Mouse (Mus musculus) urinary bladder, postnatal 25 days (tissue): ENCODE results near the gene Cnot3.
A peak's percentile ranks its signal among the peaks of the same experiment; 100 is the strongest.
"Not testable (repeated sequence)": the region's sequence is repeated elsewhere in the genome, so short reads cannot be mapped to it uniquely, and the experiment has no call there.

Source experiments
- DNase-seq: peaks from one replicate; pipeline ENCODE4 v3.0.0; 2022; ENCODE audit warnings: low spot score

Gene Cnot3

DNA sequence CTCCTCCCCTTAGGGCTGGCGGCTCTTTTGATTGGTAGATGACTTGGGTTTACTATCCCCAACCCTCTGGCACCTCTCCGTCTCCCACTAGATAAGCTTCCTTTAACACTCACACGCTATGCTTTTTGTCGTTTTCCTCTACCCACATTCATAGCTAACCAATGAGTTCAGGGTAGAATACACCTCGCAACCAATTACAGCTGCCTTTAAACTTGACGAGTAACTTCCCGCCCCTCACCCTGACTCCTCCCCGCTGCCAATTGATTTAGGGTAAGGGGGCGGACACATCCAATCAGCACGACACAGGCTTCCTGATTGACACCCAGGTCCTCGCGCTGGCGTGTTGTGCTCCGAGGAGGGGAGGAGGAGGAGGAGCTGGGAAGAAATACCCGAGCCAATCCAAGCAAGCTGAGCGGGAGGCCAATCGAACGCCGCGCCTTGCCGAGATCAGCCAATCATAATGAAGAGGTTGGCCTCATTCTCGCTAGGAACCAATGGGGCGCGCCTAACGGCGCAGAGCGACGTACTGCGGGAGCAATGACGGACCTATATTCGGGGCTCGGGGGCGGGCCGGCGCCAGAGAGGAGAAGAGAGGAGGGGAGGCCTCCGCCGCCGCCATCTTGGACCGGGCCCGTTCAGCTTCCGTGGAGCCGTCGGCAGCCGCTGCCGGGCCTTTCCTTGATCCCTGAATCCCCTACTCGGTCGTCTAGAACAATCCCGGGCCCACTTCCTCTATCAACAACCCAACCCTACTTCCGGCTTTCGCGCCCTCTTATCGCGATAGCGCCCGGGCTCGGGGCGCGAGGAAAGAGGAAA is at the start of gene Cnot3:
Gene Cnot3 (plus strand): TSS at position 597 of the 816 bp plus-strand sequence.
- DNase-seq, result peak; percentile 88

DNA sequence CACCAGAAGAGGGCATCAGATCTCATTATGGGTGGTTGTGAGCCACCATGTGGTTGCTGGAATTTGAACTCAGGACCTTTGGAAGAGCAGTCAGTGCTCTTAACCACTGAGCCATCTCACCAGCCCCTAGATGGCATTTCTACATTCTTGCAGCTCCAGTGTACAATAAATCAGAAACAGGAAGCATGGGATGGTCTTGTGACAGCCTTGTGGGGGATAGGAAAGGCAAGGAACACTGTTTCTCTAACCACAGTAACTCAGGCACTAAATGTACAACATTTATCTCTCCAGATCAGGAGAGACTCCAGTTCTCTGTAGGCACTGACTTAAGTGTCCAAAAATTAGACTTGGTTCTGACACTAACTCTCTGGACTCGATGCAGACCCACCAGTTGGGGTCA is 47.3 kb upstream of the Cnot3 start:
- not testable (repeated sequence) for DNase-seq

DNA sequence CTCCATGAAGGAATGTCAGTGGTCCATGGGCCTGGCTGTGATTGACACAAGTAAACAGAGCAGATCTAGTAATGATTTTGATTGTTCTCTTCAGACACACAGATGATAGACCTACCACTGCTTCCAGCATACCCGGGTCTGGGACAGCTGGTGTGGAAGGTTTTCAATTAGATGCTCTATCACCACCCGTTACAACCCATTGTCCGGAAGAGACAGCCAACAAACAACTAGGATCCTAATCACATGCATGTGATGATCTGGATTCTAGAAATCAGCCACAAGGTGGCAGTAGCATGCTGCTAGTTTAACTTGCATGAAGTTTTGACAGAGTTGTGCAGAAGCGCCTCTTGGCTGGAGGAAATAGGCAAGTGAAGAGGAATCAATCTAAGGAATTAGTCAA is 43.9 kb upstream of the Cnot3 start:
- peak; percentile 53 for DNase-seq

DNA sequence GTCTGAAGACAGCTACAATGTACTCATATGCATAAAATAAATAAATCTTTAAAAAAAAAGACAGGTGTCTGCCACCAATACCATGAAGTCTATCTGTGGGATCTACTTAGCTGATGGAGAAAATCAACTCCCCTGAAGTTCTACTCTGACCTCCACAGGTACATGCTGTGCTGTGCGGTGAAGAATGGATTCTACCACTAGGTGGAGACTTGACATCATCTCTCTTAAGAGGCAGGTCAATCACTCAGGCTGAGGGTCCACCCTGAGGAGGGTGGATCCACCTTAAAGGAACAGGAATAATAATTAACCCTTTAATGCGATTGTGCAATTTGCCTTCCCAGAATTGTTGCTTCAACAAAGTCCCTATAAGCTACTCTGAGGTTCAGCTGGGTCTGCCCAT is 38.3 kb upstream of the Cnot3 start:
- no peak for DNase-seq

DNA sequence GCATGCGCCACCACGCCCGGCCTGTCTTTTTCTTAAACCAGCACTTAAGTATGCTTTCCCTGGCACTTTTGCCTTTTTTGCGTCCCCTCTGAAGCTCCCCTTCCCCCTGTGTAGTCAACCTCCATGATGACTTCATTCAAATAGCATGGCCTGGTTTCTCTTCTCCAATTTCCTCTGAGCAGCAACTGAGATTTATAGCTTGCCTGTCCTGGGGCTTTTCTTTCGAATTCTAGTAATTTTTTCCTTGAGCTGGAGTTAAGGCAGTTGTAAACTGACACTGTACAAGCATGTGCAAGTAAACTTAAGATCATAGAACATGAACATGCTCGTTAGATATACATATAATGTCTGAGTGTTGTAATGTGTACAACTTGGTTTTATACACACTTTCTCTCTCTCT is 37.7 kb upstream of the Cnot3 start:
- no peak for DNase-seq

GRCm38 (mm10) chr7:3608668-3609067 is 36.4 kb upstream of the Cnot3 start:
- no peak for DNase-seq

GRCm38 (mm10) chr7:3609082-3609481 is 36.0 kb upstream of the Cnot3 start:
- no peak for DNase-seq

- DNase-seq, result no peak
These were observed 34.6 kb upstream of the Cnot3 start for GRCm38 (mm10) chr7:3610437-3610836.

- no peak for DNase-seq
These were observed 34.1 kb upstream of the Cnot3 start for GRCm38 (mm10) chr7:3611006-3611405.

DNA sequence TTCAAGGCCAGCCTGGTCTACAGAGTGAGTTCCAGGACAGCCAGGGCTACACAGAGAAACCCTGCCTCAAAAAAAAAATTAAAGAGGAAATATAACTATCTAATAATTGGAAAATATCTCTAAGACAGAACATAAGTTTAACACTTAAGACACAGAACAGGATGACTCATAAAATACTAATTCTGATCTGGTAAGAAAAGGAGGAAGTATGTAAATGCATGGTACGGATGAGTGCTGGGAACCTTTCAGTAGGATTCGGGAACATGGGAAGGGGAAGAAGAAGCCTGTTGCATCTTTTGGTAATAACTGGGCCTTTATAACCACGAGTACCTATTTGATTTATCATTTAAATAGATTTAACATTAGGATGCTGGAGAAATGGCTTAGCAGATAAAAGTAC is 31.0 kb upstream of the Cnot3 start:
- no peak for DNase-seq

GRCm38 (mm10) chr7:3616057-3616388 is 29.0 kb upstream of the Cnot3 start, which contains the start of gene Oscar:
Gene Oscar, minus strand, starts transcription at chr7:3616157.
- DNase-seq, result no peak

- DNase-seq, result no peak
These were observed 28.5 kb upstream of the Cnot3 start for GRCm38 (mm10) chr7:3616389-3617241.

DNA sequence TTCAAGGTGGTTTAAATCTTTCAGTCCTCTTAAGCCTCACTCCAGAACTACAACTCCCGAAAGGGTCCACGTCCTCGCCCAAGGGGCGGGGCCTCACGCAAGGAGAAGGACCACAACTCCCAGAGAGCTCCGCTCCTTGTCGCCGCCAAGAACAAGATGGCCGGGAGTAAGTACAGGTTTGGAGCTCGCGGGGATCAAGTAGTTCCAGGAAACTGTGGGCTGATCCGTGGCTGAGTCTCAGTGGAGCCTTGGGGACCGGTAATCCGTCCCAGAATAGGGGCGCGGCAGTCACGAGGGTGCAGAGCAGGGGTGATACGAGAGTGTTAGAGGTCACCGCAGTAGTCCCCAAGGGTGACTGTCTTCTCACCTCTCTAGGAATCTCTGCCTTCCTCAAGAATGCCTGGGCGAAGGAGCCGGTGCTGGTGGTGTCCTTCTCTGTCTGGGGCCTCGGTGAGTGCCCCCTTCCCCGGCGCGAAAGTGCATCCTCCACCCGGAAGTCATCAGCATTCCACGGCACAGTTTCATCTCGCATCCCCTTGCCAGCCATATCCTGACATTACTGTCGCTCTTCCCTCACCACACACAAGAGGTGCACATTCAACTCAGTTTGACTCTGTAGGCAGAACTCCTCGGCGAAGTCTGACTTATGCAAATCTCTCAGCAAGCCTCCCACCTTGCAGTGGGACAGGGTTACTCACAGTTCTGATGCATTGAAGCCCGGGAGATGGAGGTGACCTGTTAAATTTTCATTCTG is 27.6 kb upstream of the Cnot3 start, which contains the start of gene Ndufa3:
Gene Ndufa3 (plus strand): TSS at position 132 of the 754 bp plus-strand sequence.
- peak; percentile 75 for DNase-seq

DNA sequence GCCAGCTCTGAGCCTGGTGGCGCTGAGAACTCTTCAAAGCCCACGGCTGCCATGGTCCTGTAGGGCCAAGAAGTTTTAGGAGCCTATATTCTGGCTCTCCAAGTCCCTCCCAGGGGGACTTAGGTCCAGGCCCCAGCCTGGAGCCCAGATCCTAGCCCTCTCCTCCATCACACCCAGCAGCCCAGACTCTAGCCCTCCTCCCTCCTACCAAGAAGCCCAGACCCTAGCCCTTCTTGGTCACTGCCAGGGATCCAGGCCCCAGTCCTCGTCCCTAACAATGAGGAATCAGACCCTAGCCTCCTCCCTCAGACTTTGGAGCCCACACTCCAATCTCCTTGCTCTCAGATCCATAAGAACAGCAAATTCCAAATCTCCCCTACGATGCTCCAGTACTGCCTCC is 16.0 kb upstream of the Cnot3 start:
- DNase-seq, result no peak

DNA sequence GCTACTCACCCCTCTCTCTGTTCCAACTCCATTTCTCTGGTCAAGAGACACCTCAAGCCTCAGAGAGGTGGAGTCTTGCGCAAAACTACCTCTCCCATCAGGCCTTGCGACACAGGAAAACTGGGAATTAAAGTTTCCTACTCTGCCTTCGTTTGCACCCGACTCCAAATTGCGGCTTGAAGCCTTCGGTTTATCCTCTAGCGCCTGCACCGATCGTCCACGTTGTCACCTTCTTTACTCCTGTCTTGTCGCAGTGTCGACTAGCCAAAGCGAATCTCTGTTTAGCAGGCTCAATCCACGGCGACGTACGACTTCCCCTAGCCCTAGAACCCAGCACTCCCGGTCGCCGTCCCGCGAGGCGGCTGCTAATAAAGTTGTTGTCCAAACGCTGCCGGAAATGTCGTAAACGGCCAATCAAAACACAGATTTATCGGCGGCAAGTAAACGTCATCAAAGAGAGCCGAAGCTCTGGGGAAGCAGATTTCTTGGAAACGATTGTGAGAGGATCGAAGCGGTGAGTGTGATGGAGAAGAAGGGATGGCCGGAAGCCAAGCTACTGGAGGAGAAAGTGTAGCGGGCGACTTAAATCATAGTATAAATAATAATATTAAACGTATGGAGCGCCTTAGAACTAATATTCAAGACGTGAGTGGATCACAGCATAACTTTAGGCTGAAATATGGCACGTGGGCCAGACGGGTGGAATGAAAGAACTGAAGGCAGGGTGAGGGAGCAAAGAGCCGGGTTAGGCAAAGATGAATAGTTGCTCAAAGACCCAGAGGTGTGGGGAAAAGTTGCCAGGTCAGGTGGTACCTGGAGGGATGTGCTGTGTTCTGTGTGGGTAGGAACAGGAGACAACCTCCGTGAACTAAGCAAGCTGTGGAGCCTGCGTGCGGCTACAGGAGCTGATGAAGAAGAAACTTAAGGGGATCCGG is 15.3 kb upstream of the Cnot3 start, which contains the start of the genes Tfpt and Prpf31:
Gene Tfpt (minus strand): TSS at position 387 of the 935 bp plus-strand sequence.
Gene Prpf31 (plus strand): TSS at position 443 of the 935 bp plus-strand sequence.
- DNase-seq, result peak; percentile 85

DNA sequence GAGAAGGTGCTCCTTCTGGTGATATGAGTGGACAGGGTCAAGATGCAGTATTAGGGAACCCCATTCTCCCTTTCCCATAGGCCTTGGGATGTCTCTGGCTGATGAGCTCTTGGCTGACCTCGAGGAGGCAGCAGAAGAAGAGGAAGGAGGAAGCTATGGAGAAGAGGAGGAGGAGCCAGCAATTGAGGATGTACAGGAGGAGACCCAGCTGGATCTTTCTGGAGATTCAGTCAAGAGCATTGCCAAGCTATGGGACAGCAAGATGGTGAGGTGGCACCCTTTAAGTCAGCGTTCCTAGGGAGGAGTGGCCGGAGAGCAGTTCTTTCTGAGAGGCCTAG is 14.6 kb upstream of the Cnot3 start:
- DNase-seq, result no peak

DNA sequence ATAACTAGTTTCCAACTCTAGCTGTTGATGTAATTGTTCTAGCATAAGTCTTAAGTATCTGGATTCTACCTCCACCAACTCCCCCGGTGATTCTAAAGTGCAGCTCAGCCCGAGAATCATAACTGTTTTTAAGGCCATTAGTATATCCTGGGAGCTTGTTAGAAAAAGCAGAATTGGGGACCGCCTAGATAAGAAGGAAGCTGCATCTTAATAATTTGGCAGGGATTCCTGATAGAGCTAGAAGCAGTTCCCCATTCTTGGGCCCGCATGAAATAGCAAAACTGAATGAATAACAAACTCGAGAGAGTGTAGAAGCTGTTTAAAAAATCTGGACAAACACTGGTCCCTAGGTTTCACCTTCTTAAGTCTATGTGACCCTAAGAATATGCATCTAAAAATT is 1.7 kb upstream of the Cnot3 start:
- DNase-seq, result no peak

- DNase-seq, result no peak
These were observed 1.2 kb upstream of the Cnot3 start for GRCm38 (mm10) chr7:3643843-3644242.

DNA sequence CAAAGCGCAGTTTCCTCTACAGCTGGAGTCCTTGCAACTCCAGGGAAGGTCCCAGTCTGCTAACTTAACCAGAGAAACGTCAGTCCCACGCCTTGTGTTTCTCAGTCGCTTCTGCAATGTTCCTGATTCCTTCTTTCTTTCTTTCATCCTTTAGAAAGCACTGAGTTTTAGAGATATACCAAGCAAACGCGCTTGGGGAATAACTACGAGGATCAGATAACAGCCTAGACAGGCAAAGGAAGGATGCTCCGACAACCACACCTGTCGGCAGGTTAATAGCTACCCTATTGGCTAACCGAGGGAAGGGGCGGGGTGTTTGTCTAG is 758 bp upstream of the Cnot3 start:
- DNase-seq, result peak; percentile 85

DNA sequence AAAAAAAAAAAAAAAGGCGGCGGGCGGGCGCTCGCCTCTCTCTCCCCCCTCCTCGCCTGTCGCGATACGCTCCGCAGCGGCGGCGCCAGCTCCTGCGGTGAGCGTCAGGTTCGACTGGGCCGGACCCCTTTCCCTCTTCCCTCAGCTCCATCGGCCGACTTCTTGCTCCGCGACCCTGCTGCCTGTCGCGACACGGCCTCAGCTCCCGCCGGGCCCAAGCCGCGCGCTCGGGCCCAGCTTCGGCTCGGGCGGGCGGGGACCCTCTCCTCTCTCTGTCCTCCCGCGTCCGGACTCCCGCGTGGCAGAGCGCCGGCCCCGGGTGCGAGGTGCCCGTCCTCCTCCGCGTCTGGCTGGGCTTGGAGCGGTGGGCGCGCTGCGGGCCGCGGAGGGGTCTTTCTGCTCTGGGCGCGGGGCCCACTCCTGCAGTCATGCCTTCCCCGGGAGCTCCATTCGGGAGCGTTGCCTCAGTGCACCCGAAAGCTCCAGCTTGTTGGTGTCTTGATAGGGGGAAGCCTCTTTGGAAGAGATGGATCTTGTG is 489 bp downstream of the Cnot3 start:
- no peak for DNase-seq

DNA sequence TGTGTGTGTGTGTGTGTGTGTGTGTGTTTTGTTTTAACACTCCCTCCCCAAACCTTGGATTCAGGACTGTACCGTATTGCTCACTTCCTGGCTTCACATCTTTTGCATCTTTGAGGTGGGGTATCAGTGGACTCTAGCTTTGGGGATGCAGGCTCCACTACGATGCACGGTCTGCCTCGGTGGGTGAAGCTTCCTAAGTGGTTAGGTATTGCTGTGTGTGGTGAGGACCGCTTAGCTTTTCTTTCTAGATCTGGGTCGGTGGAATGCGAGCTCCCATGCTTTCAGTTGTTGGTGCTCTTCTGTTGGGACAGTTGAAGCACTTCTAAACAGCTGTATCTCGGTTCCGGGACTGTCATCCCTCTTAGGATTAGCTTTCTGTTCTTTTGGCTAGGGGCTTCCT is 1.1 kb downstream of the Cnot3 start:
- DNase-seq, result no peak
